Mouse (Mus musculus): ENCODE measurements around the gene Gm21190.
"Not testable (repeated sequence)": the region's sequence is repeated elsewhere in the genome, so short reads cannot be mapped to it uniquely, and the experiment has no call there.

DNA sequence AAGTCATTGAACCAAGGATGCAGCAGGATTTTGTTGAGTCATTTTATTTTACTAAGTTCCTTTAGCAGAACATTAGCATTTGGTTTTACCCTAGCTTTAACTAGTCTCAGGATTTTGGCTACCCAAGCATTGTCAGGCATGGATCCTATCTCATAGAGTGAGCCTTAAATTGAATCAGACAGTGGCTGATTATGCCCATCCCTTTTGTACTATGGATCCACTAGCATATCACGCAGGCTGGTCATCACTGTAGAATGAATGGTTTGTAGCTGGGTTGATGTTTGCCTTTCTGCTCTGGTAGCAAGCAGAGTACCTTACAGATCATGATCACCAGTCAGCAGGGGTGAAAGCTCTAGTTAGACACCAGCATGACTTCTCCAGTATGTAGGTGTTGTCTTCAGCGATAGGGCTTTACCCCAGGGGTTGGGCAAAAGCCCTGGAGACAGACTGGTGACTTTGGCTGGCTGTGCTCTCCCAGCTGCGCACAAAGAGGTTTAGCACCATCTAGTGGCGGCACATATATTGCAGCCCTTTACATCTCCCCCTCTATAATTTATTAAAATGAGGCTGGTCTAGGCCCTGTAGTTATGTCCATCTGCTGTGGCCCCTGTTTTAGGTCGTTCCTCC lies 30.1 kb downstream of the Gm21190 start:
- not testable (repeated sequence) for TF ChIP-seq GATA1 (IDR thresholded peaks at IDR 0.05; ENCODE audit: borderline replicate concordance, low read length); FLI1 (IDR thresholded peaks at IDR 0.05; ENCODE audit: low read length)

Measured in megakaryocyte, embryonic 14.5 days (primary cell).